Mouse (Mus musculus): ENCODE data around the gene Tln2. TPM values are rescaled to one million over a fixed set of nuclear protein-coding genes. Genes with fewer than 3 reads are reported as not detected.

Tln2 gene
- polyA plus RNA-seq, 1 experiment: 0.50 TPM

- no peaks in the 10 kb centered on the region for H3K27me3 ChIP-seq (ENCODE audit: control insufficient read depth, insufficient read depth, low read length)
- 94% methylated on average over 5 of the region's 5 CpGs for WGBS
- DNase-seq (ENCODE audit: low read depth in 1 of 2, low spot score in 2 of 2): no peak
- no peaks in the 10 kb centered on the region for H3K4me1 ChIP-seq (ENCODE audit: control insufficient read depth, insufficient read depth, insufficient read length)
- TF ChIP-seq POLR2A (IDR thresholded peaks at IDR 0.05; ENCODE audit: low read depth, low read length) (no peak), CTCF (IDR thresholded peaks at IDR 0.05; ENCODE audit: extremely low read depth, insufficient read depth, insufficient read length, insufficient replicate concordance) (no peak)
- no peak overlapping the region for H3K4me3 ChIP-seq (ENCODE audit: extremely low read depth, insufficient read depth, insufficient read length)
- H3K36me3 ChIP-seq (ENCODE audit: control insufficient read depth, insufficient read depth, low read length): no peaks in the 10 kb centered on the region
- H3K27ac ChIP-seq (ENCODE audit: insufficient read depth, low read length): no peak overlapping the region
These were observed 381.3 kb downstream of the Tln2 start for GRCm38 (mm10) chr9:67178203-67178602.

- Histone ChIP-seq H3K27ac (ENCODE audit: insufficient read depth, low read length) (no peak overlapping the region), H3K27me3 (ENCODE audit: control insufficient read depth, insufficient read depth, low read length) (no peaks in the 10 kb centered on the region), H3K36me3 (ENCODE audit: control insufficient read depth, insufficient read depth, low read length) (no peaks in the 10 kb centered on the region), H3K4me3 (ENCODE audit: extremely low read depth, insufficient read depth, insufficient read length) (no peak overlapping the region), H3K4me1 (ENCODE audit: control insufficient read depth, insufficient read depth, insufficient read length) (no peaks in the 10 kb centered on the region)
- WGBS: 62% methylated on average over 8 of the region's 8 CpGs
- TF ChIP-seq CTCF (IDR thresholded peaks at IDR 0.05; ENCODE audit: extremely low read depth, insufficient read depth, insufficient read length, insufficient replicate concordance) (no peak), POLR2A (IDR thresholded peaks at IDR 0.05; ENCODE audit: low read depth, low read length) (no peak)
- no peak for DNase-seq (ENCODE audit: low read depth in 1 of 2, low spot score in 2 of 2)
These were observed 383.4 kb downstream of the Tln2 start for GRCm38 (mm10) chr9:67176073-67176472.

GRCm38 (mm10) chr9:67173816-67174215, 385.7 kb downstream of the Tln2 start:
- no peaks in the 10 kb centered on the region for H3K36me3 ChIP-seq (ENCODE audit: control insufficient read depth, insufficient read depth, low read length)
- DNase-seq (ENCODE audit: low read depth in 1 of 2, low spot score in 2 of 2): no peak
- no peak for TF ChIP-seq CTCF (IDR thresholded peaks at IDR 0.05; ENCODE audit: extremely low read depth, insufficient read depth, insufficient read length, insufficient replicate concordance)
- TF ChIP-seq POLR2A (IDR thresholded peaks at IDR 0.05; ENCODE audit: low read depth, low read length): no peak
- 91% methylated on average over 6 of the region's 6 CpGs for WGBS
- no peak overlapping the region for H3K27ac ChIP-seq (ENCODE audit: insufficient read depth, low read length)
- H3K4me1 ChIP-seq (ENCODE audit: control insufficient read depth, insufficient read depth, insufficient read length): no peaks in the 10 kb centered on the region
- H3K4me3 ChIP-seq (ENCODE audit: extremely low read depth, insufficient read depth, insufficient read length): no peak overlapping the region
- no peaks in the 10 kb centered on the region for H3K27me3 ChIP-seq (ENCODE audit: control insufficient read depth, insufficient read depth, low read length)

DNA sequence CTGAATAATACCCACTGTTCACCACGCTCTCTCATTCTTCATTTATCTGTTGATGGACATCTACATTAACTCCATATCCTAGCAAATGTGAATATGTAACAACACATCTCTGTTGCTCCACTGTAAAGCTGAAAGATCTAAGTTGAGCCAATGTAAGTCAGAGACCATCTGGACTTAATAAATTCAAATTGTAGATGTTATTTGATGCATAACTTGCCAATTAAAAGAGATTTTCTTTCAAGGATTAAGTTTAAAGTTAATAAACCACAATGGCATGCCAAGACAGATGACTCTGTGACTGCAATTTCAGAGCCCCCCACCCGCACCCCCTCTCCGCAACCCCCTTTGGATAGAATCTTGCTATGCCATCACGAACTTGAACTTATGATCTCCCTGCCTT, 386.3 kb downstream of the Tln2 start:
- WGBS: 95% methylated on average over 4 of the region's 4 CpGs
- no peak for DNase-seq (ENCODE audit: low read depth in 1 of 2, low spot score in 2 of 2)
- H3K27me3 ChIP-seq (ENCODE audit: control insufficient read depth, insufficient read depth, low read length): no peaks in the 10 kb centered on the region

DNA sequence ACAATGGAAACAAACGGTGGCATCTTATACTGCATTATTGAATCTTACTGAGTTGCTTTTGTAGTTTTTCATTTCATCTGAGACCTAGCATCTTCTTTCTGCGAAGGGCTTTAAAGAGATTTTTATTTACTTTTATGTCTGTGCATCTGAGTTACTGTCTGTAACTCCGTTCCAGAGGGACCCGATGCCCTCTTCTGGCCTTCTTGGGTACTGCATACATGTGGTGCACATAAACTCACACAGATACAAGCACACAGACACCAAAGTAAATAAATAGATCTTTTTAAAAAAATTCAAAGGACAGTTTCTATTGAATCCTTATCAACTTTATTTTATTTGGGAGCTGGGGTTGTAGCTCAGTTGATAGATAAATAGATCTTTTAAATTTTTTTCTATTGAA, 388.1 kb downstream of the Tln2 start:
- TF ChIP-seq CTCF (IDR thresholded peaks at IDR 0.05; ENCODE audit: extremely low read depth, insufficient read depth, insufficient read length, insufficient replicate concordance) (no peak), POLR2A (IDR thresholded peaks at IDR 0.05; ENCODE audit: low read depth, low read length) (no peak)
- WGBS: 93% methylated on average over 4 of the region's 4 CpGs
- H3K36me3 ChIP-seq (ENCODE audit: control insufficient read depth, insufficient read depth, low read length): no peaks in the 10 kb centered on the region
- no peaks in the 10 kb centered on the region for H3K27me3 ChIP-seq (ENCODE audit: control insufficient read depth, insufficient read depth, low read length)
- H3K27ac ChIP-seq (ENCODE audit: insufficient read depth, low read length): no peak overlapping the region
- no peak overlapping the region for H3K4me3 ChIP-seq (ENCODE audit: extremely low read depth, insufficient read depth, insufficient read length)
- H3K4me1 ChIP-seq (ENCODE audit: control insufficient read depth, insufficient read depth, insufficient read length): no peaks in the 10 kb centered on the region
- no peak for DNase-seq (ENCODE audit: low read depth in 1 of 2, low spot score in 2 of 2)

More for the DNA sequence above, 386.3 kb downstream of the Tln2 start:
- no peak overlapping the region for H3K4me3 ChIP-seq (ENCODE audit: extremely low read depth, insufficient read depth, insufficient read length)
- H3K27ac ChIP-seq (ENCODE audit: insufficient read depth, low read length): no peak overlapping the region
- H3K4me1 ChIP-seq (ENCODE audit: control insufficient read depth, insufficient read depth, insufficient read length): no peaks in the 10 kb centered on the region
- TF ChIP-seq CTCF (IDR thresholded peaks at IDR 0.05; ENCODE audit: extremely low read depth, insufficient read depth, insufficient read length, insufficient replicate concordance): no peak
- TF ChIP-seq POLR2A (IDR thresholded peaks at IDR 0.05; ENCODE audit: low read depth, low read length): no peak
- H3K36me3 ChIP-seq (ENCODE audit: control insufficient read depth, insufficient read depth, low read length): no peaks in the 10 kb centered on the region

- 70% methylated on average over 8 of the region's 8 CpGs for WGBS
- Histone ChIP-seq H3K27me3 (ENCODE audit: control insufficient read depth, insufficient read depth, low read length) (no peaks in the 10 kb centered on the region), H3K36me3 (ENCODE audit: control insufficient read depth, insufficient read depth, low read length) (no peaks in the 10 kb centered on the region), H3K4me3 (ENCODE audit: extremely low read depth, insufficient read depth, insufficient read length) (no peak overlapping the region), H3K27ac (ENCODE audit: insufficient read depth, low read length) (no peak overlapping the region), H3K4me1 (ENCODE audit: control insufficient read depth, insufficient read depth, insufficient read length) (no peaks in the 10 kb centered on the region)
- DNase-seq (ENCODE audit: low read depth in 1 of 2, low spot score in 2 of 2): no peak
- no peak for TF ChIP-seq CTCF (IDR thresholded peaks at IDR 0.05; ENCODE audit: extremely low read depth, insufficient read depth, insufficient read length, insufficient replicate concordance)
- no peak for TF ChIP-seq POLR2A (IDR thresholded peaks at IDR 0.05; ENCODE audit: low read depth, low read length)
These were observed 388.7 kb downstream of the Tln2 start for GRCm38 (mm10) chr9:67170759-67171158.

GRCm38 (mm10) chr9:67170047-67170446, 389.5 kb downstream of the Tln2 start:
- Histone ChIP-seq H3K27me3 (ENCODE audit: control insufficient read depth, insufficient read depth, low read length) (no peaks in the 10 kb centered on the region), H3K36me3 (ENCODE audit: control insufficient read depth, insufficient read depth, low read length) (no peaks in the 10 kb centered on the region), H3K4me1 (ENCODE audit: control insufficient read depth, insufficient read depth, insufficient read length) (no peaks in the 10 kb centered on the region), H3K27ac (ENCODE audit: insufficient read depth, low read length) (no peak overlapping the region), H3K4me3 (ENCODE audit: extremely low read depth, insufficient read depth, insufficient read length) (no peak overlapping the region)
- DNase-seq (ENCODE audit: low read depth in 1 of 2, low spot score in 2 of 2): no peak
- TF ChIP-seq POLR2A (IDR thresholded peaks at IDR 0.05; ENCODE audit: low read depth, low read length): no peak
- no peak for TF ChIP-seq CTCF (IDR thresholded peaks at IDR 0.05; ENCODE audit: extremely low read depth, insufficient read depth, insufficient read length, insufficient replicate concordance)
- WGBS: 87% methylated on average over 3 of the region's 3 CpGs

Other genes with a start within 250 kb of the Tln2 start
- 0.53 and 1.3 TPM in 2 replicates for gene C2cd4b, start 199.7 kb upstream of the Tln2 start, polyA plus RNA-seq (2012; rRNA removed)

All from spleen, adult 2 months (tissue).